Comparison of ENCODE assay signal across 9 mouse cellular contexts in the genomic region with DNA sequence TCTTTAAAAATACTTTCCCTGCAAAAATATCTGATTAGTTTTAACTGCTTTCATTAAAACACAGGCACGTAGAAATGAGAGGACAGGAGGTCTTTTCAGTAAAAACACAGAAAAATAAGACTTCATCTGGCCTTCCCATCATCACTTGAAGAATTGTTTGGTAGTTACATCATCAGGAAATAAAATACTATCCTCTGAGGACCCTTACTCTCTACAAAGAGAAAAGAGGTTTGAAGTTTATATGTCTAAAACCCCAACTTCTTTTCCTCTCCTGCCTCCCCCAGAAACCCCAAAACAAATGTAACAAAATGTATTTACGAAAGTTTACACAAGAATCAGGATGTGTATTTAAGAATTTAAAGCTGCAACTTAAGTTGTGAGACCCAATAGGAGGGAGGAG. TPM values are rescaled to one million over a fixed set of nuclear protein-coding genes. Genes with fewer than 3 reads are reported as not detected.
A peak's percentile ranks its signal among the peaks of the same experiment; 100 is the strongest.
DNase-seq lines count a peak whose midpoint lies in the region; ATAC-seq and TF ChIP-seq lines count a peak whose summit lies in the region.
"Had no signal": no experiment of that assay in that cellular context is flagged by ENCODE, and none has a peak within 500 bp of the region (broad histone marks: within the 10 kb centered on the region; RNA-seq: fewer than 3 reads in every experiment).

No protein-coding gene starts in this region.

- H3K36me3 ChIP-seq in kidney, embryonic 15.5 days = peaks cover 9% of the 10 kb centered on the region; the same call in 1 of the 2 replicates
- no peaks in the 10 kb centered on the region for H3K36me3 ChIP-seq in hindbrain, embryonic 15.5 days
- H3K36me3 ChIP-seq in midbrain, embryonic 15.5 days (replicated peaks) = no peaks in the 10 kb centered on the region

- no peak for ATAC-seq in kidney, embryonic 15.5 days (replicated peaks; ENCODE audit: low FRiP score)
- no peak for ATAC-seq in hindbrain, embryonic 15.5 days (ENCODE audit: low FRiP score, low read depth)
- no peak for ATAC-seq in midbrain, embryonic 15.5 days (replicated peaks)

- peak overlapping the region; percentile 87 for H3K9ac ChIP-seq in kidney, embryonic 15.5 days
- H3K9ac ChIP-seq in hindbrain, embryonic 15.5 days = peak overlapping the region; percentile 73
- H3K9ac ChIP-seq in midbrain, embryonic 15.5 days = peak overlapping the region; percentile 49

- H3K4me2 ChIP-seq in kidney, embryonic 15.5 days = peak overlapping the region; percentile 88
- H3K4me2 ChIP-seq in hindbrain, embryonic 15.5 days = peak overlapping the region; percentile 97
- H3K4me2 ChIP-seq in midbrain, embryonic 15.5 days = peak overlapping the region; percentile 71

- DNase-seq in kidney, adult 8-10 months = no peak
- DNase-seq in frontal cortex, postnatal 14 days (ENCODE audit: low spot score in 2 of 2) = no peak
- no peak for DNase-seq in gastrocnemius, postnatal 4 days (ENCODE audit: low spot score in 2 of 2)
- DNase-seq in gastrocnemius, adult 8-10 months (ENCODE audit: low spot score in 2 of 2) = no peak

- peaks cover 19% of the 10 kb centered on the region for H3K4me1 ChIP-seq in kidney, embryonic 15.5 days
- H3K4me1 ChIP-seq in cortical plate, adult 2 months (ENCODE audit: control insufficient read depth, insufficient read depth, low read length) = no peaks in the 10 kb centered on the region
- H3K4me1 ChIP-seq in hindbrain, embryonic 15.5 days (replicated peaks) = peaks cover 6% of the 10 kb centered on the region; the same call in 1 of the 2 replicates
- peaks cover 9% of the 10 kb centered on the region; the same call in 1 of the 2 replicates for H3K4me1 ChIP-seq in midbrain, embryonic 15.5 days

- 42% methylated on average over 2 of the region's 2 CpGs for WGBS in kidney, embryonic 15.5 days
- 59% methylated on average over 2 of the region's 2 CpGs for WGBS in hindbrain, embryonic 15.5 days
- WGBS in midbrain, embryonic 15.5 days = 67% methylated on average over 2 of the region's 2 CpGs

- no peaks in the 10 kb centered on the region for H3K9me3 ChIP-seq in kidney, embryonic 15.5 days (replicated peaks)
- no peaks in the 10 kb centered on the region for H3K9me3 ChIP-seq in hindbrain, embryonic 15.5 days
- no peaks in the 10 kb centered on the region for H3K9me3 ChIP-seq in midbrain, embryonic 15.5 days

- H3K27ac ChIP-seq in kidney, embryonic 15.5 days = peak overlapping the region; percentile 83
- peak overlapping the region; percentile 15; the same call in 1 of the 2 replicates for H3K27ac ChIP-seq in cortical plate, adult 2 months (ENCODE audit: insufficient read depth, low read length)
- H3K27ac ChIP-seq in hindbrain, embryonic 15.5 days (replicated peaks) = no peak overlapping the region
- H3K27ac ChIP-seq in midbrain, embryonic 15.5 days = no peak overlapping the region

- no peak for TF ChIP-seq CTCF in cortical plate, adult 2 months (IDR thresholded peaks at IDR 0.05; ENCODE audit: extremely low read depth, insufficient read depth, low read length)

- no peak for TF ChIP-seq POLR2A in cortical plate, adult 2 months (IDR thresholded peaks at IDR 0.05; ENCODE audit: extremely low read depth, insufficient read depth, low read length)

- H3K27me3 ChIP-seq in kidney, embryonic 15.5 days = no peaks in the 10 kb centered on the region
- H3K27me3 ChIP-seq in hindbrain, embryonic 15.5 days = 0 out of 2 replicates have a peak, but pooled peaks cover 5% of the 10 kb centered on the region
- H3K27me3 ChIP-seq in midbrain, embryonic 15.5 days (replicated peaks) = peaks cover 2% of the 10 kb centered on the region; the same call in 1 of the 2 replicates
- H3K27me3 ChIP-seq: Patski had no signal

- H3K4me3 ChIP-seq in kidney, embryonic 15.5 days (replicated peaks) = peak overlapping the region; percentile 78
- peak overlapping the region; percentile 59 for H3K4me3 ChIP-seq in cortical plate, adult 2 months (ENCODE audit: insufficient read depth, low read length)
- peak overlapping the region; percentile 78 for H3K4me3 ChIP-seq in hindbrain, embryonic 15.5 days
- H3K4me3 ChIP-seq in midbrain, embryonic 15.5 days = peak overlapping the region; percentile 52

RNA-seq across cellular contexts. Expression of gene Cmss1, which starts 58.1 kb away (rescaled TPM):
- polyA plus RNA-seq in kidney, embryonic 15.5 days (2015; fragmentation: Nextera tagmentation; extraction: Ambion mirVana) = 60.8 and 61.0 TPM in 2 replicates
- polyA plus RNA-seq in cortical plate, adult 2 months (2012; rRNA removed) = 8.9 and 9.5 TPM in 2 replicates
- polyA plus RNA-seq in hindbrain, embryonic 15.5 days (2015; fragmentation: Nextera tagmentation; extraction: Ambion mirVana) = 33.9 and 38.3 TPM in 2 replicates
- 35.0 and 36.4 TPM in 2 replicates for polyA plus RNA-seq in midbrain, embryonic 15.5 days (2015; fragmentation: Nextera tagmentation; extraction: Ambion mirVana)
- total RNA-seq in gastrocnemius, postnatal 4 days (2021) = 10 to 100 TPM; 16.6 to 18.9 TPM
- total RNA-seq in gastrocnemius, adult 8-10 months (2022) = 10 to 100 TPM; 28.6 to 40.1 (median 38.8) TPM

Comparison
In these comparisons a context has a peak if more than half of its experiments do, and no peak if none do; other contexts are left out.
1. H3K27ac ChIP-seq: peak in kidney, embryonic 15.5 days (single experiment) and cortical plate, adult 2 months (single experiment); none in hindbrain, embryonic 15.5 days (single experiment) and midbrain, embryonic 15.5 days (single experiment).
2. Peak in every context shown above with its lines, with median percentiles within 50 percentile points of each other: H3K4me2 ChIP-seq, H3K4me3 ChIP-seq and H3K9ac ChIP-seq.